Mouse (Mus musculus) layer of hippocampus, postnatal 14 days (tissue): ENCODE data around the gene Adtrp. TPM values are rescaled to one million over a fixed set of nuclear protein-coding genes. Genes with fewer than 3 reads are reported as not detected.

ENCODE experiments used
- total RNA-seq, 2 experiments: library from RNA; stranded (reverse); gene quantifications; 2 replicates each; pipeline ENCODE4 v1.2.3; 2021

Adtrp gene
- total RNA-seq, 2 experiments from 2014 or later = 0.83 TPM; not detected in 1

Other genes starting within 250 kb of the Adtrp start
- 10 to 100 TPM; 84.1 to 88.0 TPM for gene Tmem170b, start 241.8 kb downstream of the Adtrp start, total RNA-seq
- 10 to 100 TPM; 25.6 to 27.4 TPM for gene Hivep1, start 204.3 kb upstream of the Adtrp start, total RNA-seq